Mouse (Mus musculus): ENCODE data around the gene Bcl9.

Gene Bcl9

DNA sequence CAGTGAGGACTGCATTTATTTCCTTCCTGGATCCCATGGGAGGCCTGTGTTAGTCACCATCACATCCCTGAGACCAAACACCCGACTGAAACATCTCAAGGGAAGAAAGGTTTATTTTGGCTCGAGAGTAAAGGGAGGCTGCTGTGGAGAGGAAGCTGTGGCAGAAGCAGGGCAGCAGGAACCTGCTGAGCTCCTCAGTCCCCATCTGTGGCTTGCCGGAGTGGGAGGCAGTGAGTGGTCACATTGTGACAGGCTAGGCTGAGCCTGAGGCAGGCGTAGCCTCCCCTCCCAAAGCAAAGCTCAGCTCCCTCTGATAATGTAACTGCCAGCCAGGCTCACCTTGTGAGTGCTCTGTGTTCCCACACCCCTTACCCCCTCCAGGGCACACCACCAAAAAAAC is 130.6 kb downstream of the Bcl9 start:
- DNase-seq: no peak

DNA sequence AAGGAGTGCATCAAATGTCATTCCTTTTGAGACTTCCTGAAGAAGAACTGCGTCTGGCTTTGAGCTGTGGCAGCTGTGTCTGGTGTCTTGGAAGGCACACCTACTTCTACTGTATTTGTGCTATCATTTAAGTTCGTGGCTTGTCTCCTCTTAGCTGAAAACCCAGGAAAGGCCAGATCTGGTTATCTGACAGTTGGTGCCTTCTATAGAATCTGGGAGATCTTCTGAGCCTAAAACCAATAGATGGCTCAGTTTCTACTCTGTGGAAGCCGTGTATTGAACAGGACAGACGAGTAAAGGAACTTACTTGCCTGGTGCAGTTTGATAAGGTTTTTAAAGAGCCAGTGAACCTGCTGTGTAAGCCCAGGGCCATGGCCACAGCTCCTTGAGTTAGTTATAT is 133.2 kb downstream of the Bcl9 start:
- no peak for DNase-seq

DNA sequence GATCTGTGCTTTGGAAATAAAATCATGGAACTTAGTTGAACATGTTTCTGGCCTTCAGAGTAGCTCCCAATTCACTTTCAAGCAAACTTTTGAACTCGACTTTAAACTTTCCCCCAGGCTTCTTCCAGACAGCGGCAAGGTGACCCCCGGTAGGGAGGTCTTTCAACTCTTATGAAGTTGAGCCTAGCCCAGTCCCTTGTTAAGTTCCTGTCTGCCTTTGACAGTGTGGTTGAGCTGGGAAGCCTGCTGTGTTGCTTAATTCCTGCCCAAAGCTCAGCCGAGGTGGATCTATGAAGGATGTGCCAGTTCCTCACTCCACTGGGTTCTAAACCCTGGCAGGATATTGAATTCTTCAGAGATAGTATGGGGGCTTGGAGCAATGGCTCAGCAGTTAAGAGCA is 135.9 kb downstream of the Bcl9 start:
- no peak for DNase-seq

DNA sequence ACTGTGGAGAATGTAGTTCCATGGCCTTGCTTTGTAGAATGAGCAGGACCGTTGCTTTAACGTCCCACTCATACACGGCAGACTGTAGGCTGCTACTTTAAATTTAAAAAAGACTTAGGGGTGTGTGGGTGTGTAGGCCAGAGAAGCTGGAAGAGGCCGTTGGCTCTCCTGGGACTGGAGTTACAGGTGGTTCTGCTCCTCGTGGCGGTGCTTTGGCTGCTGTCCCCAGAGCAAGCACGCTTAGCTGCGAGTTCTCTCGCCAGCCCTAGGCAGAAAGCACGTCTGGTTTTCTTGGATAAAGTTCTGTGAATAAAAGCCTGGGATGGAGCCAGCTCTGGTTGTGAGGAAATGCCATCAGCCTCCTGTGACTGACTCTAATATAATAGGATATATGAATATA is 136.8 kb downstream of the Bcl9 start:
- no peak for DNase-seq

DNA sequence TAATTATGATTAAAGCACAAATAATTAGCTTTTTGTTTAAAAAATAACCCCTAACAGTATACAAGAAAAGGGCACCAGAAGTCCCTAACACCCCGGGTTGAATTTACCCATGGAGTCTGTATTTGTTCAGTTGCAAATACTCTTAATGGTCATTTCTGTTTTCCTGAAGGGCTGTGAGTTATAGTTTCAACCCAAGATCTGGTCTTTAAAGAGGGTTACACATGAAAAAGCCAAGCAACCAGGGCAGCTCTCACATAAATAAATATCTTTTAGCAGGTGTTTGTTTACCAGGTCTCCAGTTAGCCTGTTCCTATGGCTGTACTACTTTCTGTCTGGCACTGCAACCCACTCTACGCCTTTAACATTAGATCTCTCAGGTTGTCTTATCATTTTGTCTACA is 137.7 kb downstream of the Bcl9 start:
- no peak for DNase-seq

DNA sequence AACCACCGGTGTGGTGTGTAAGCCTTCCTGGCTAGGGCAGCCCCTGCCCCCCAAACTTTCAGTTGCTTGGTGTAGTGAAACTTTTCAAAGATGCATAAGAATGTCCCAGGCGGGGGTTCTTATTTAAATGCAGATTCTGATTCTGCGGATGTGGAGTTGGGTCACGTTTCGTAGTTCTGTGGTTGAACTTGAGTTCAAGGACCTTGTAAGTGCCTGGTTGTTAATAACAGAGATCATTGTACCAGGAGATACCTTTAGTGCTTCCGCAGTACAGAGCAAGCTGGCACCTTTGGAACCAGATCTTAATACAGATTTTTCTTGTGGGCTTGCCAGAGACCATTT is 138.2 kb downstream of the Bcl9 start:
- DNase-seq: no peak

DNA sequence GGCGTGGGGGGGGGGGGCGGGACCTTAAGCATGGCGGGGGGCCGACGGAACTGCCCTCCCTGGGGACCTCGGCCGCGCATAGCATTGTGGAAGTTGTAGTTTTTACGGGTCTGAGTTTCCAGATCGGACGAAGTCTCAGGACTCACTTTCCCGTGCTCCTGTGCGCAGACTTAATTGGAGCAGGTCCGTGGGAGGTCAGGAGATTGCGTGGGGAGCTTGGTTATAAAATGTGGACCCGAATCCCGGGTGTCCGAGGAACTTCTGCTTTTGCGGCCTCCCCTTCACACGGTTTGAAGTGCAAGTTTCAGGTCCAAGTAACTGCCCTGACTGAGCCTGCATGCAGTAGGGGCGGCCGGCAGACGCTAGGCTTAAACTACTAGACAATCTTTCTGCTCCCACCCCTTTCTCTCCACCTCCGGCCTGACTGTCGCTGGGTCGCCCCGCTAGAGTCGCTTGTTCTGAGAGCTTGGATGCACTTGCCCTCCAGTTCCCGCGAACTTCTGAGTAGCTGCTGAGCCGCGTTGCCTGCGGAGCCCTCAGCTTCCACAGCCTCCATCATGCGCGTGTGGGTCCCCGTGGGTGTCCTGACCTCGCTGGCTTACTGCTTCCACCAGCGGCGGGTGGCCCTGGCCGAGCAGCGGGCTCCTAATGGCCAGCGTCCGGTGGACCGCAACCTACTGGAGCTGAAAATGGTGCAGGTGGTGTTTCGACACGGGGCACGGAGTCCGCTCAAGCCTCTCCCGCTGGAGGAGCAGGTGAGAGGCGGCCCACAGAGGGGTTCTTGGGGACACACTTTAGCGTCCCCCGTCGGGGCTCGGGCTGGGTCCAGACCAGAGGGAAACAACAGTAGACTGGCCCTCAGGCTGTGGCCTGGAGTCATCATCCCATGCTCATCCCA is 138.9 kb downstream of the Bcl9 start, which contains the start of gene Acp6:
Gene Acp6 (plus strand): TSS at position 167 of the 898 bp plus-strand sequence.
- DNase-seq: peak; percentile 87 to 92

DNA sequence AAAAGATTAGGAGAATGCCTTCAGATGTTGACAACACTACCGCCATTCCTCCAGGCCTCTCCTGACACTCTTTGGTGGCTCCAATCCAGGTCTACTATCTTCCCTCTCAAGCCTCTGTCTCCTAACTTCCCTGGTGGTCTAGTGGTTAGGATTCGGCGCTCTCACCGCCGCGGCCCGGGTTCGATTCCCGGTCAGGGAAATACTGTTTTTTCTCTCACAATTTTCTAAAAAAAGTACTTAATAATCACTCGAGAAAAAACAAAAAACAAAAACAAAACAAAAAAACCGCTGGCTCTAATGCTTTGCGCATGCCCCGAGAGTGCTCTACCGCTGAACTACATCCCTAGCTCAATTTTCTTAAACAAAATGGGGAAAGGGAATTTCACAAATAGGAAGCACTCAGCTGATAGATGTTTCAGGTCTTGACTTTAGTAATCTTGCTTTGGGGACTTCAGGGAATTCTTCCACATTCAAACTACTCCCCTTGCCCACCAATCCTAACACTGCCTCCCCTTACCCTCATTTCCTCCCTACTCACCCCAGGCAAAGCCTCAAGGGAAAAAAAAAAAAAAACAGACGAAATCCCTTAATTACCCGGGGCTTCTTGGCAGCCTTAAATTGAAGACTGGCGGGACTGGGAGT is 139.6 kb downstream of the Bcl9 start:
- peak; percentile 90 to 91 for DNase-seq

DNA sequence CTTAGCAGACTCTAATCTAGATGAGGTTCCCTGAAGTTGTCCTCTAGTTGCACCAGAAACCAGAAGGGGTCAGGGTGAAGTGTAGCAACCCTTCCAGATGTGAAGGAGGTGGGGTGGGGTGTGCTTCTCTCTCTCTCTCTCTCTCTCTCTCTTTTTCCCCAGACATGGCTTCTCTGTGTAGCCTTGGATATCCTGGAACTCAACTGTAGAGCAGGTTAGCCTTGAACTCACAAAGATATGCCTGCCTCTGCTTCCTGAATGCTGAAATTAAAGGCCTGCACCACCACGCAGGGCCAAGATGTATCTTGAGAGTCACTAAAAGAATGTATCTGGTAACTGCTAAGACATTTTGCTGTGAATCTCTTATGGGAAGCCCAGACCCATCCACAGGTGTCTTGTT is 140.4 kb downstream of the Bcl9 start:
- DNase-seq: no peak

DNA sequence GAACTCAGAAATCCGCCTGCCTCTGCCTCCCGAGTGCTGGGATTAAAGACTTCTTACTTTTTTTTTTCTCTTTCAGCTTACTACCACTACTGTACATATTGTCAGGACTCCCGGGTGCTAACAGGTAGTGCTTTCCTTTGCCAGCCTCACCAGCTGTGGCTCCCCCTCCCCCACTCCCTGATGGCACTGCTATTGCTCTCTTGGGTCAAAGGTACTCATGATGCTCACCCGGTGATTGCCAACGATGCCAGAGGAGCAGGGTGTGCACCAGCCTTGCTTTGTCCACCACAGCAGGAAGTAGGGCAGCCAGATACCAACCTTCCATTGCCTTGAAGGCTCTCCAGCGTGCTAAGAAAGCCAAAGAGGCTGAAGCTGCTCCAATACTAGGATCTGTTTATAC is 141.3 kb downstream of the Bcl9 start:
- DNase-seq: peak in 1 of 2 experiments; percentile 28

Measured in cerebellum, postnatal 25 days (tissue).